Mouse (Mus musculus): Measurements from ENCODE around the gene Rap1gap.

The Rap1gap gene

GRCm38 (mm10) chr4:137681408-137682104 lies 17.0 kb downstream of the Rap1gap start:
- in situ Hi-C loops (cut with MboI; ENCODE audit: unreplicated experiment in 2 of 2), result loop anchor here (5.0 to 25.0 kb wide), 3 partner anchors 36 to 731 kb away; partner anchors contain the start of gene Cela3b (in 1 of the 2)

- in situ Hi-C loops (cut with MboI; ENCODE audit: unreplicated experiment in 2 of 2), result loop anchor here (5.0 to 25.0 kb wide), 3 partner anchors 34 to 729 kb away; partner anchors contain the start of gene Cela3b (in 1 of the 2)
Measured at GRCm38 (mm10) chr4:137682961-137683453, 18.5 kb downstream of the Rap1gap start.

GRCm38 (mm10) chr4:137684830-137685343 lies 20.4 kb downstream of the Rap1gap start:
- in situ Hi-C loops (cut with MboI; ENCODE audit: unreplicated experiment in 2 of 2), result loop anchor here (5.0 to 25.0 kb wide), 4 partner anchors 32 to 727 kb away; partner anchors contain the start of gene Cela3b (in 1 of the 2)

- in situ Hi-C loops (cut with MboI; ENCODE audit: unreplicated experiment in 2 of 2), result loop anchor here (5.0 to 25.0 kb wide), 3 partner anchors 249 to 726 kb away; partner anchors contain the start of gene Cela3b (in 1 of the 2)
Measured at GRCm38 (mm10) chr4:137686303-137686702, 21.8 kb downstream of the Rap1gap start.

GRCm38 (mm10) chr4:137687234-137687825 lies 22.8 kb downstream of the Rap1gap start:
- in situ Hi-C loops (cut with MboI; ENCODE audit: unreplicated experiment in 2 of 2), result loop anchor here (5.0 to 25.0 kb wide), 3 partner anchors 250 to 725 kb away; partner anchors contain the start of gene Cela3b (in 1 of the 2)

GRCm38 (mm10) chr4:137692107-137692902 lies 27.8 kb downstream of the Rap1gap start:
- in situ Hi-C loops (cut with MboI; ENCODE audit: unreplicated experiment in 2 of 2), result loop anchor here (25.0 kb wide), 2 partner anchors 255 to 720 kb away; partner anchors contain the start of gene Cela3b (in 1 of the 2)

GRCm38 (mm10) chr4:137695300-137695699 lies 30.8 kb downstream of the Rap1gap start:
- in situ Hi-C loops (cut with MboI; ENCODE audit: unreplicated experiment in 2 of 2), result loop anchor here (25.0 kb wide), 2 partner anchors 258 to 717 kb away; partner anchors contain the start of gene Cela3b (in 1 of the 2)

GRCm38 (mm10) chr4:137695900-137696299 lies 31.4 kb downstream of the Rap1gap start:
- in situ Hi-C loops (cut with MboI; ENCODE audit: unreplicated experiment in 2 of 2), result loop anchor here (25.0 kb wide), 2 partner anchors 259 to 716 kb away; partner anchors contain the start of gene Cela3b (in 1 of the 2)

GRCm38 (mm10) chr4:137697156-137697885 lies 32.8 kb downstream of the Rap1gap start:
- in situ Hi-C loops (cut with MboI; ENCODE audit: unreplicated experiment in 2 of 2), result loop anchor here (25.0 kb wide), 2 partner anchors 260 to 715 kb away; partner anchors contain the start of gene Cela3b (in 1 of the 2)

- in situ Hi-C loops (cut with MboI; ENCODE audit: unreplicated experiment in 2 of 2), result loop anchor here (25.0 kb wide), 2 partner anchors 261 to 714 kb away; partner anchors contain the start of gene Cela3b (in 1 of the 2)
Measured at GRCm38 (mm10) chr4:137698076-137698985, 33.8 kb downstream of the Rap1gap start.

- in situ Hi-C loops (cut with MboI; ENCODE audit: unreplicated experiment in 2 of 2), result loop anchor here (25.0 kb wide), 3 partner anchors 262 to 713 kb away; partner anchors contain the start of gene Cela3b (in 1 of the 2)
Measured at GRCm38 (mm10) chr4:137699264-137700211, 35.0 kb downstream of the Rap1gap start.

GRCm38 (mm10) chr4:137700960-137701359 lies 36.4 kb downstream of the Rap1gap start:
- in situ Hi-C loops (cut with MboI; ENCODE audit: unreplicated experiment in 2 of 2), result loop anchor here in 1 of 2 experiments (25.0 kb wide), 1 partner anchor 614 kb away; no protein-coding TSS in a partner anchor

- in situ Hi-C loops (cut with MboI; ENCODE audit: unreplicated experiment in 2 of 2), result loop anchor here in 1 of 2 experiments (25.0 kb wide), 1 partner anchor 616 kb away; no protein-coding TSS in a partner anchor
Measured at GRCm38 (mm10) chr4:137703077-137703476, 38.6 kb downstream of the Rap1gap start.

GRCm38 (mm10) chr4:137704561-137704960 lies 40.0 kb downstream of the Rap1gap start:
- in situ Hi-C loops (cut with MboI; ENCODE audit: unreplicated experiment in 2 of 2), result loop anchor here in 1 of 2 experiments (25.0 kb wide), 1 partner anchor 617 kb away; no protein-coding TSS in a partner anchor

- in situ Hi-C loops (cut with MboI; ENCODE audit: unreplicated experiment in 2 of 2), result loop anchor here in 1 of 2 experiments (25.0 kb wide), 1 partner anchor 618 kb away; no protein-coding TSS in a partner anchor
Measured at GRCm38 (mm10) chr4:137705379-137705778, 40.9 kb downstream of the Rap1gap start.

- in situ Hi-C loops (cut with MboI; ENCODE audit: unreplicated experiment in 2 of 2), result loop anchor here in 1 of 2 experiments (25.0 kb wide), 1 partner anchor 619 kb away; no protein-coding TSS in a partner anchor
Measured at GRCm38 (mm10) chr4:137706510-137706909, 42.0 kb downstream of the Rap1gap start.
